Mouse (Mus musculus) liver, embryonic 12.5 days (tissue): ENCODE measurements around the gene Fbln2. TPM values are rescaled to one million over a fixed set of nuclear protein-coding genes. Genes with fewer than 3 reads are reported as not detected.

Source experiments
- ATAC-seq: fragments of 200-750 bp; cut with Nextera tagmentation; 2 replicates; pipeline ENCODE4 v1.8.0; 2017; ENCODE audit warnings: moderate number of reproducible peaks, mild to moderate bottlenecking, moderate library complexity
- H3K27ac ChIP-seq: fragments of 300-500 bp; sonication (generic); 2 replicates; pipeline ENCODE4 v1.5.1; 2016; ENCODE audit warnings: mild to moderate bottlenecking
- H3K27me3 ChIP-seq: fragments of 300-500 bp; sonication (generic); replicated peaks from 2 replicates; pipeline ENCODE4 v1.6.1; 2016; ENCODE audit warnings: mild to moderate bottlenecking, moderate library complexity
- H3K36me3 ChIP-seq: fragments of 300-500 bp; sonication (generic); 2 replicates; pipeline ENCODE4 v1.6.1; 2016; ENCODE audit warnings: mild to moderate bottlenecking, moderate library complexity
- H3K4me1 ChIP-seq: fragments of 300-500 bp; sonication (generic); 2 replicates; pipeline ENCODE4 v1.6.1; 2016
- H3K4me2 ChIP-seq: fragments of 300-500 bp; sonication (generic); 2 replicates; pipeline ENCODE4 v1.6.1; 2016; ENCODE audit warnings: mild to moderate bottlenecking, moderate library complexity
- H3K4me3 ChIP-seq: fragments of 300-500 bp; sonication (generic); 2 replicates; pipeline ENCODE4 v1.5.1; 2016; ENCODE audit warnings: mild to moderate bottlenecking, moderate library complexity
- H3K9ac ChIP-seq: fragments of 300-500 bp; sonication (generic); 2 replicates; pipeline ENCODE4 v1.6.1; 2016; ENCODE audit warnings: mild to moderate bottlenecking, moderate library complexity
- H3K9me3 ChIP-seq: fragments of 300-500 bp; sonication (generic); replicated peaks from 2 replicates; pipeline ENCODE4 v1.6.1; 2016; ENCODE audit warnings: mild to moderate bottlenecking, moderate library complexity
- WGBS: fragments of 180-500 bp; shearing (Covaris S2); methylation state at CpG from one replicate; pipeline ENCODE4 v1.1.7; 2016; ENCODE audit not compliant: insufficient replicate concordance; 5-methylcytosine and 5-hydroxymethylcytosine counted together
- polyA plus RNA-seq: library from polyadenylated mRNA; unstranded; fragments of >200 nt; fragmentation: Nextera tagmentation; extraction: Ambion mirVana; gene quantifications from 2 replicates; pipeline ENCODE4 v1.2.1, GENCODE M21; 2016

Gene Fbln2
- polyA plus RNA-seq, 1 experiment from 2014 or later, result 15.9 TPM

- H3K9ac ChIP-seq, result no peak overlapping the region
- no peaks in the 10 kb centered on the region for H3K9me3 ChIP-seq
- 41% methylated on average over 9 of the region's 9 CpGs for WGBS
- peaks cover 16% of the 10 kb centered on the region for H3K27me3 ChIP-seq
- no peak for ATAC-seq
- no peak overlapping the region for H3K4me2 ChIP-seq
- no peaks in the 10 kb centered on the region for H3K4me1 ChIP-seq
- no peak overlapping the region for H3K27ac ChIP-seq
- no peaks in the 10 kb centered on the region for H3K36me3 ChIP-seq
- H3K4me3 ChIP-seq, result no peak overlapping the region
Observed at GRCm38 (mm10) chr6:91218445-91218844, 6.2 kb downstream of the Fbln2 start.

GRCm38 (mm10) chr6:91218871-91219270 is 6.6 kb downstream of the Fbln2 start:
- WGBS, result 27% methylated on average over 3 of the region's 3 CpGs
- H3K4me3 ChIP-seq, result no peak overlapping the region
- ATAC-seq, result no peak

GRCm38 (mm10) chr6:91220062-91220461 is 7.8 kb downstream of the Fbln2 start:
- Histone ChIP-seq H3K9ac (no peak overlapping the region), H3K9me3 (no peaks in the 10 kb centered on the region), H3K4me3 (no peak overlapping the region)

More at GRCm38 (mm10) chr6:91218871-91219270, 6.6 kb downstream of the Fbln2 start:
- no peak overlapping the region for H3K4me2 ChIP-seq
- H3K27me3 ChIP-seq, result peaks cover 12% of the 10 kb centered on the region
- no peaks in the 10 kb centered on the region for H3K4me1 ChIP-seq
- no peak overlapping the region for H3K27ac ChIP-seq
- no peaks in the 10 kb centered on the region for H3K36me3 ChIP-seq
- no peaks in the 10 kb centered on the region for H3K9me3 ChIP-seq
- H3K9ac ChIP-seq, result no peak overlapping the region

GRCm38 (mm10) chr6:91221094-91221493 is 8.8 kb downstream of the Fbln2 start:
- 1% methylated on average over 3 of the region's 3 CpGs for WGBS
- H3K27me3 ChIP-seq, result peaks cover 8% of the 10 kb centered on the region
- no peaks in the 10 kb centered on the region for H3K36me3 ChIP-seq
- H3K27ac ChIP-seq, result no peak overlapping the region
- H3K9me3 ChIP-seq, result no peaks in the 10 kb centered on the region
- no peak for ATAC-seq
- H3K4me2 ChIP-seq, result no peak overlapping the region
- no peak overlapping the region for H3K9ac ChIP-seq
- no peak overlapping the region for H3K4me3 ChIP-seq
- H3K4me1 ChIP-seq, result no peaks in the 10 kb centered on the region

More at GRCm38 (mm10) chr6:91220062-91220461, 7.8 kb downstream of the Fbln2 start:
- Histone ChIP-seq H3K4me1 (no peaks in the 10 kb centered on the region), H3K4me2 (no peak overlapping the region), H3K27me3 (peaks cover 11% of the 10 kb centered on the region; the same call in 1 of the 2 replicates), H3K27ac (no peak overlapping the region), H3K36me3 (no peaks in the 10 kb centered on the region)
- ATAC-seq, result no peak

GRCm38 (mm10) chr6:91222694-91223346 is 10.6 kb downstream of the Fbln2 start:
- no peak for ATAC-seq
- 65% methylated on average over 10 of the region's 10 CpGs for WGBS
- no peak overlapping the region for H3K4me3 ChIP-seq
- no peaks in the 10 kb centered on the region for H3K4me1 ChIP-seq
- no peaks in the 10 kb centered on the region for H3K9me3 ChIP-seq
- H3K4me2 ChIP-seq, result no peak overlapping the region
- no peak overlapping the region for H3K9ac ChIP-seq
- no peak overlapping the region for H3K27ac ChIP-seq
- peaks cover 14% of the 10 kb centered on the region for H3K27me3 ChIP-seq
- no peaks in the 10 kb centered on the region for H3K36me3 ChIP-seq

GRCm38 (mm10) chr6:91224939-91225338 is 12.7 kb downstream of the Fbln2 start:
- no peaks in the 10 kb centered on the region for H3K4me1 ChIP-seq
- no peak for ATAC-seq
- no peak overlapping the region for H3K4me2 ChIP-seq
- no peaks in the 10 kb centered on the region for H3K36me3 ChIP-seq
- no peaks in the 10 kb centered on the region for H3K9me3 ChIP-seq
- H3K27me3 ChIP-seq, result peaks cover 17% of the 10 kb centered on the region
- no peak overlapping the region for H3K9ac ChIP-seq
- H3K4me3 ChIP-seq, result no peak overlapping the region
- WGBS, result 39% methylated on average over 6 of the region's 6 CpGs
- no peak overlapping the region for H3K27ac ChIP-seq

- Histone ChIP-seq H3K9me3 (no peaks in the 10 kb centered on the region), H3K27me3 (peaks cover 17% of the 10 kb centered on the region), H3K36me3 (no peaks in the 10 kb centered on the region), H3K9ac (no peak overlapping the region), H3K4me2 (no peak overlapping the region), H3K27ac (no peak overlapping the region), H3K4me3 (no peak overlapping the region), H3K4me1 (no peaks in the 10 kb centered on the region)
- 62% methylated on average over 4 of the region's 4 CpGs for WGBS
- no peak for ATAC-seq
Observed at GRCm38 (mm10) chr6:91225346-91225745, 13.1 kb downstream of the Fbln2 start.

- H3K27ac ChIP-seq, result no peak overlapping the region
- peaks cover 19% of the 10 kb centered on the region for H3K27me3 ChIP-seq
- H3K9ac ChIP-seq, result no peak overlapping the region
- WGBS, result 50% methylated on average over 1 of the region's 1 CpGs
- H3K4me2 ChIP-seq, result no peak overlapping the region
- no peaks in the 10 kb centered on the region for H3K9me3 ChIP-seq
- H3K4me1 ChIP-seq, result no peaks in the 10 kb centered on the region
- H3K36me3 ChIP-seq, result no peaks in the 10 kb centered on the region
- no peak overlapping the region for H3K4me3 ChIP-seq
- ATAC-seq, result no peak
Observed at GRCm38 (mm10) chr6:91226058-91226457, 13.8 kb downstream of the Fbln2 start.

- Histone ChIP-seq H3K27me3 (peaks cover 19% of the 10 kb centered on the region), H3K4me3 (no peak overlapping the region), H3K9ac (no peak overlapping the region), H3K4me1 (no peaks in the 10 kb centered on the region), H3K4me2 (no peak overlapping the region), H3K9me3 (no peaks in the 10 kb centered on the region), H3K36me3 (no peaks in the 10 kb centered on the region), H3K27ac (no peak overlapping the region)
- ATAC-seq, result no peak
- 41% methylated on average over 4 of the region's 4 CpGs for WGBS
Observed at GRCm38 (mm10) chr6:91228980-91229379, 16.7 kb downstream of the Fbln2 start.

- Histone ChIP-seq H3K4me2 (no peak overlapping the region), H3K9ac (no peak overlapping the region), H3K9me3 (no peaks in the 10 kb centered on the region), H3K27ac (no peak overlapping the region), H3K4me3 (no peak overlapping the region), H3K4me1 (peaks cover 3% of the 10 kb centered on the region; the same call in 1 of the 2 replicates), H3K36me3 (no peaks in the 10 kb centered on the region), H3K27me3 (peaks cover 27% of the 10 kb centered on the region)
- no peak for ATAC-seq
- WGBS, result 74% methylated on average over 5 of the region's 5 CpGs
Observed at GRCm38 (mm10) chr6:91231000-91231399, 18.7 kb downstream of the Fbln2 start.

- H3K27me3 ChIP-seq, result peaks cover 21% of the 10 kb centered on the region
- 59% methylated on average over 4 of the region's 4 CpGs for WGBS
Observed at GRCm38 (mm10) chr6:91231523-91231922, 19.3 kb downstream of the Fbln2 start.

GRCm38 (mm10) chr6:91233011-91233410 is 20.8 kb downstream of the Fbln2 start:
- peaks cover 20% of the 10 kb centered on the region for H3K27me3 ChIP-seq
- H3K4me1 ChIP-seq, result peaks cover 9% of the 10 kb centered on the region; the same call in 1 of the 2 replicates
- H3K27ac ChIP-seq, result no peak overlapping the region
- no peaks in the 10 kb centered on the region for H3K36me3 ChIP-seq
- 72% methylated on average over 12 of the region's 12 CpGs for WGBS
- H3K9me3 ChIP-seq, result no peaks in the 10 kb centered on the region
- no peak overlapping the region for H3K9ac ChIP-seq
- ATAC-seq, result no peak
- no peak overlapping the region for H3K4me3 ChIP-seq
- no peak overlapping the region for H3K4me2 ChIP-seq

More at GRCm38 (mm10) chr6:91231523-91231922, 19.3 kb downstream of the Fbln2 start:
- Histone ChIP-seq H3K4me1 (peaks cover 8% of the 10 kb centered on the region; the same call in 1 of the 2 replicates), H3K36me3 (no peaks in the 10 kb centered on the region), H3K27ac (no peak overlapping the region), H3K9me3 (no peaks in the 10 kb centered on the region), H3K4me3 (no peak overlapping the region), H3K9ac (no peak overlapping the region), H3K4me2 (no peak overlapping the region)
- no peak for ATAC-seq
